Mouse (Mus musculus) thymus, postnatal 4 days (tissue): ENCODE results near the gene Zfp652.
"Not testable (repeated sequence)": the region's sequence is repeated elsewhere in the genome, so short reads cannot be mapped to it uniquely, and the experiment has no call there.

ENCODE experiments used
- DNase-seq: peaks from one replicate; pipeline ENCODE4 v3.0.0; 2021

Zfp652 gene

GRCm38 (mm10) chr11:95858528-95859467 is 146.3 kb downstream of the Zfp652 start:
- peak; percentile 96 for DNase-seq

DNA sequence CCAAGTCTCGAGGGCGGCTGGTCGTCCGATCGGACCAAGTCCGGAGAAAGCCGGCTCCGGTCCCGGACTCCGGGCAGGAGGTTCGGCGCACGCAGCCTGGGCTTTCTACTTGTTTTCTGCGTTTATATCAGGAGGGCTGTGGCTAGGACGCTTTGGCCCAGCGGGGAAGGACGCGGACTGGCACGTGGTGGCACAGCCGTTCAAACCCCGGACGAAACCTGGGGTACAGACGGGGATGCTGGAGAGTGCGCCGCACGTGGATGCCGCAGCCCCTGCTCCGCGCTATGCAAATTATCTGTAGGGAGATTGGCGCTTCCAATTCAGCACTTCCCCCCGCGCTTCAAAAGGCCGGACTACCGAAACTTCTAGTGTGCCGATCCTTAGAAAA is 147.0 kb downstream of the Zfp652 start:
- DNase-seq = peak; percentile 80

DNA sequence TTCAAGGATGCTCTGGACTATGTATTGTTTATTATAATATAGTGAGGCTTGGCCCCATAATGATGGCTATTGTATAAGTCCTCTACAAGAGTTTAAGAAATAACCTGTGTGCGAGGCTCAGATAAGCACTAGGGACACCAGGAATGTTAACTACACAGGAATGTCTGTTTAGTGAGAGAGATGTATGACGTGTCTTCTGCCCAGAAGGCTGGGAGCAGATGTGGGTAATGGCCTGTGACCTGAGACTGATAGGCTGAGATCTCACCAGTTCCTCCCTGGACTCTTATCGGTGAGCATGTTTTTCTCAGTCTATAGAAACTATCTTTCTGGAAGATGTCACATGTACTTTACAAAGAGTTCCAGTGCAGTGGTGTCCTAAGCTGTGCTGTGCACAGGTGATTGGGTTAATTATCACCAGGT is 147.6 kb downstream of the Zfp652 start:
- no peak for DNase-seq

DNA sequence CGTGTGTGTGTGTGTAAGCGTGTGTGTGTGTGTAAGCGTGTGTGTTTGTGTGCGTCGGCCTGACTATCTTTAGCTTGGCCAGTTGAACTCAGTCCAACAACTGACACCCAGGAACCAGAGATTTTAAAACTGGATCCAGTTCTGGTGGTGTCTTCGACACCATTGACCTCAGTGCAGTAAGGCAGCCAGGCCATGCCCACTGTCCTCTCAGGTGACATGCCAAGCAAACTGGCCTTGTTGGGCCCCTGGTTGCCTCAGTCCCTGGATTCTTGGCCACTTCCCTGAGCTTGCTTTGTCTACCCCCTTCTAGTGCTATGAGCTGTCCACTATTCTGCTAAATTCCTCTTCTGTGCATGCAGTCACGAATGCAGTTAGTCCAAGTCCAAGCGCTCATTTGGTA is 148.9 kb downstream of the Zfp652 start:
- no peak for DNase-seq

DNA sequence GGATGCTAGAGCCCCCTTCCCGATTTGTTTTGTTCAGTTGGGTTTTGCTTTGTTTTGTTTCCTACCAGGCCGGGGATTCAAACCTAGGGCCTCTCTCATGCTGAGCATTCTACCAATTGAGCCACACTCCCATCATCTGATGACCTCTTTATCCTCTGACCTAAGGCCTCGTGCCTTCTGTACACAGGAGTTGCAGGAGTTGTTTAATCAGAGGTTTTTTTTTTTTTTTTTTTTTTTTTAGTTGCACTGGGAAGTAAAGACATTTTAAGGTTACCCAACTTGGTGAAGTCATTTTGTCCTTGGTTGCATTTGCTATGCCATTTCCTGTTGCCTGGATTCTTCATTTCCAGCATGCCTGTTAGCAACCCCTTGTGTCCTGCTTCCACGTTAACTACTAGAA is 157.0 kb downstream of the Zfp652 start:
- DNase-seq = no peak

DNA sequence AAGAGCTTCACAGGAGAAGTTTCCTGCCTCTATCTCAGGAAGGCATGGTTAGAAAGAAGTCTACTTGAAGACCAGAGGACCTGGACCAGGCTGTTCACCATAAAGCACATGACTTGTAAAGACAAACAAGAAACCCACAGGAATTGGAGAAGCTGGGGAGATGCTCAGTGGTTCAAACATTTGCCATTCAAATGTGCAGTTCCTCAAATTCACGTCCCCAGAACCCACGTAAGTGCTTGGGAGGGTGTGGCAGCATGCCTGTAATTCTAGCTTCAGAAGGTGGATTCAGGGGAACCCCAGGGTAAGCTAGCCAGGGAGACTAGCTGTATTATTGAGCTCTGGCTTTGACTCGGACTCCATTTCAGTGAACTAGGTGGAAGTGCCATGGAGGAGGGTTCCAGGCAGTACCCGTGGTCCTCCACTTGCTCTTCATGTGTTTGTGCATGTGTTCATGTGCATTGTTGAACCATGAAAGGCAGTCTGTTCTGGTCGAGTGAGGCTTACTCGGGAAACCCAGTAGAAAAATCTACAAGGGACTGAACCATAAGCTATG is 157.5 kb downstream of the Zfp652 start:
- no peak for DNase-seq

GRCm38 (mm10) chr11:95875804-95876203 is 163.3 kb downstream of the Zfp652 start:
- DNase-seq = peak; percentile 50

GRCm38 (mm10) chr11:95876296-95876695 is 163.8 kb downstream of the Zfp652 start:
- DNase-seq = peak; percentile 83

DNA sequence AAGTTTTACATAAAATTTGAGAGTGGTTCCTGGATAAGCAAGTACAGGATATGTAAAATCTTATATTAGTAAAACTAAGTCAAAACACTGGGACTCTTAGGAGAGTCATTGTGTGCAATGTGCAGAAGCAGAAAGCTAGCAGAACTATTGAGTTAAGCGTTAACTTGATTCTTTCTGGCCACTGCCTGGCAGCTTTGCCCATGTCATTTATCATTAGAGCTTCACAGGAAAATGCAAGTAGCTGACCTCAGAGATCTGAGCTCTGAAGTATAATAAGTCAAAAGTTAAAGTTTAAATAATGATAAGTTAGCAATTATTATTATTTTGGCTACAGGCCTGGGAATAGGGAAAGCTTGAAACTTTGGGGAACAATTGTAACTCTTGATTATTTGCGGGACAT is 167.4 kb downstream of the Zfp652 start:
- DNase-seq = not testable (repeated sequence)
